Mouse (Mus musculus) lung, adult 2 months (tissue): ENCODE results near the gene Tfcp2l1. TPM values are rescaled to one million over a fixed set of nuclear protein-coding genes. Genes with fewer than 3 reads are reported as not detected.

ENCODE experiments used
- DNase-seq: peaks from one replicate; pipeline ENCODE4 v3.0.0; 2022
- H3K4me1 ChIP-seq: fragments of 200-500 bp; 2 replicates; pipeline ENCODE4 v1.6.1; 2011; ENCODE audit warnings: low read length; ENCODE audit not compliant: control insufficient read depth, insufficient read depth
- H3K4me3 ChIP-seq: fragments of 200-500 bp; replicated peaks from 2 replicates; pipeline ENCODE3; 2011; ENCODE audit warnings: low read depth, mild to moderate bottlenecking, control low read depth, low read length; ENCODE audit errors: extremely low read depth
- CTCF ChIP-seq: fragments of 200-500 bp; IDR thresholded peaks from 2 replicates; pipeline ENCODE4 v1.5.1; 2011; ENCODE audit warnings: mild to moderate bottlenecking, low read length, control low read depth; ENCODE audit not compliant: insufficient read depth
- POLR2A ChIP-seq: fragments of 200-500 bp; IDR thresholded peaks from 2 replicates; pipeline ENCODE4 v1.6.1; 2011; ENCODE audit warnings: low read depth, mild to moderate bottlenecking, control low read depth, low read length, borderline replicate concordance; ENCODE audit errors: extremely low read depth
- WGBS: fragments of 180-500 bp; shearing (Covaris S2); methylation state at CpG from one replicate; pipeline ENCODE4 v1.1.7; 2018; 5-methylcytosine and 5-hydroxymethylcytosine counted together
- polyA plus RNA-seq: library from polyadenylated mRNA; depleted of rRNA; stranded (reverse); fragments of >200 nt; gene quantifications from 2 replicates; pipeline ENCODE4 v1.2.3, GENCODE M21; 2012

Gene Tfcp2l1
- polyA plus RNA-seq, 1 experiment = 18.5 TPM

DNA sequence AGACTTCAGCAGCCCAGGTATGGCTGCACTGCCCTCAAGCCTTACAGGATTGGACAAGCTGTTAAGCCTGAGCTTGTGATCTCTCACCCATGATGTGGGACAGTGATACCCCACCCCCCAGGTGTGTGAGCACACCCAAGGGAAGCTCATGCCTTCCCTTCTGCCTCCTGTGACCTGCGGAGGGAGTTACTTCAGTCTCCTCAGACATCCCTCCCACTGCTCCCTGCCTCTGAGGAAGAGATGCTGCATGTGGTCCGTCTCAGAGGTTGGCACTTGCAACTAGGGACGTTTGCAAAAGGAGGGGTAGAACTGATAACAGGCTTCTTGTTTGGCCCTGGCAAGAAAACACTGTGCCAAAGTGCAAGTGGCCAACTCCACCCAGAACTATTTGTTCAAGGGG lies 4.9 kb upstream of the Tfcp2l1 start:
- no peak for DNase-seq
- Histone ChIP-seq H3K4me3 (no peak overlapping the region), H3K4me1 (peaks cover 2% of the 10 kb centered on the region; the same call in 1 of the 2 replicates)
- 47% methylated on average over 3 of the region's 3 CpGs for WGBS
- TF ChIP-seq POLR2A = no peak
- no peak for TF ChIP-seq CTCF

DNA sequence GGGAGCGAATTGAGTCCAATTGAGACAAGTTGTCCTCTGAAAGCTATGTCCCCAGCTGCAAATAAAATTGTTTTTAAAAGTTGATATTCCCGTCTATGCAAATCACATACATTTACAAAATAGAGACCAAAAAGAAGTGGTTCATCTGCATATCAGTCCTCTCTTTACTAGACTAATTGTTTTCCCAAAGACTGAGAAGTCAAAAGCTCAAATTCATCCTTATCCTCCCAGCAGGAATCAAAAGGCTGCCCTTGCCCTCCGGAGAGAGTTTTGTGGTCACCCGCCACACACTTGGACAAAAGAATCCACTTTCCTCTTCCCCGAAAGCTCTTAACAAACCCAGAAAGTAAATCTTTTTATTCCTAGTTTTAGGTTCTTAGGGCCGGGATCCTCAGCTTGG lies 2.3 kb upstream of the Tfcp2l1 start:
- WGBS = 61% methylated on average over 6 of the region's 6 CpGs
- Histone ChIP-seq H3K4me1 (peaks cover 2% of the 10 kb centered on the region; the same call in 1 of the 2 replicates), H3K4me3 (no peak overlapping the region)
- no peak for TF ChIP-seq POLR2A
- no peak for TF ChIP-seq CTCF
- DNase-seq = no peak

DNA sequence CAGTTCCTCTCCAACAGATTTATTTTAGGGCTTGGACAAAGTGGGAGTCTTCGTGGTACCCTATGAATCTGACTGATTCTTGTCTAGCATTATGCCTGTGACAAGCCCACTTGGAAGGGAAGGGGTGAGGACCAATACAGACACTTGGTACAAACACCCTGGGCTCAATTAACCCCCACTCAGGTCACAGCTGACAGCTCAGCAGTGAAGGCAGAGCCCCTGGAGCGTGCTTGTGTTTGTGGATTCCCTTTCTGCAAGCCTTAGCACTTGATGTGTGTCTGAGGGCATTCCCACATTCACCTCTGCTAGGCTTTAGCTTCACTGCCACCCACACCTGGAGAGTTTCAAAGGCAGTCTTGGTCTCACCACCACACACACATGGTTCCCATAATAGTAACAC lies 1.8 kb upstream of the Tfcp2l1 start:
- TF ChIP-seq POLR2A (no peak), CTCF (no peak)
- 67% methylated on average over 2 of the region's 2 CpGs for WGBS

DNA sequence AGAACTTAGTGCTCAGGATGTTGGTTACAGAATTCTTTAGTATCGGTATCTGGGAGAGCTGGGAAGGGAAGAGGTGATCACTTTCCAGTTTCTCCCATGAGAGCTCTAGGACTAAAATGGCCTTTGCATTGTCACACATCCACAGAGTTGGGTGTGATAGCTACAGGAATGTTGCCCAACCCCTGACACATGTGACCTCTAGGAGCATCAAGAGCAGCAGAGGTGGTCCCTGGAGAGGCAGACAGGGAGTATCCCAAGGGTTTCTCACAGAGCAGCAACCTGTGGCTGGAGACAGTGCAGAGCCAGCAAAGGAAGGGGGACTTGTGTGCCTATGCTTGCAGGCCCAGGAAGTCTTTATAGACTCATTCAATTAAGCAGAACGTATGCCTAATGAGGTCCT lies 1.3 kb upstream of the Tfcp2l1 start:
- 84% methylated on average over 2 of the region's 2 CpGs for WGBS
- DNase-seq = no peak
- TF ChIP-seq CTCF = no peak
- no peak for TF ChIP-seq POLR2A
- peaks cover 2% of the 10 kb centered on the region; the same call in 1 of the 2 replicates for H3K4me1 ChIP-seq
- H3K4me3 ChIP-seq = no peak overlapping the region

More for the DNA sequence above, 1.8 kb upstream of the Tfcp2l1 start:
- Histone ChIP-seq H3K4me1 (peaks cover 2% of the 10 kb centered on the region; the same call in 1 of the 2 replicates), H3K4me3 (no peak overlapping the region)
- no peak for DNase-seq

DNA sequence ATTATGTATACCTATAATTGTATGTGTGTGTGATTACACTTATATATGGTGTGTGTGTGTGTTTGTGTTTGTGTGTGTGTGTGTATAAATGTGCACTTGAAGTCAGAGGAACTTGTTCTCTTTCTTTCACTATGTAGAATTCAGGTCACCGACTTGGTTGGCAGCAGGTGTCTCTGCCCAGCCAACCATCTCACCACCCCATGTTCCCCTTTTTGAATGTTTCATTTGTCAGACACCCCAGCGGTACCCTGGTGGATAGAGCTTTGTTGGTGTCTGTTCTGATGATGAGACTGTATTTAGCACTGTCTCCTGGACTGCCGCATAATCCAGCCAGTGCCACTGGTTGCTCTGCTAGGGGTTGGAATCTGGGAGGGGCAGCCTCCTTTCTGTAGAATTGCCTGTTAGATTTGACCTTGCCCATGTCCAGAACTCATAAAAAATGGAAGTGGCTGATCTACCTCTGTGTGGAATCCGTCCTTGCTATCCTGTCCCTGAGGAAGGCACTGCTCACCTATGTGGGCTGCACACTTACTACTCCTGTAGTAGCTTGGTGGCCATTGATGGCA lies 5.8 kb downstream of the Tfcp2l1 start:
- DNase-seq = no peak
- TF ChIP-seq CTCF = no peak
- TF ChIP-seq POLR2A = no peak
- 72% methylated on average over 4 of the region's 4 CpGs for WGBS
- no peaks in the 10 kb centered on the region for H3K4me1 ChIP-seq
- no peak overlapping the region for H3K4me3 ChIP-seq

DNA sequence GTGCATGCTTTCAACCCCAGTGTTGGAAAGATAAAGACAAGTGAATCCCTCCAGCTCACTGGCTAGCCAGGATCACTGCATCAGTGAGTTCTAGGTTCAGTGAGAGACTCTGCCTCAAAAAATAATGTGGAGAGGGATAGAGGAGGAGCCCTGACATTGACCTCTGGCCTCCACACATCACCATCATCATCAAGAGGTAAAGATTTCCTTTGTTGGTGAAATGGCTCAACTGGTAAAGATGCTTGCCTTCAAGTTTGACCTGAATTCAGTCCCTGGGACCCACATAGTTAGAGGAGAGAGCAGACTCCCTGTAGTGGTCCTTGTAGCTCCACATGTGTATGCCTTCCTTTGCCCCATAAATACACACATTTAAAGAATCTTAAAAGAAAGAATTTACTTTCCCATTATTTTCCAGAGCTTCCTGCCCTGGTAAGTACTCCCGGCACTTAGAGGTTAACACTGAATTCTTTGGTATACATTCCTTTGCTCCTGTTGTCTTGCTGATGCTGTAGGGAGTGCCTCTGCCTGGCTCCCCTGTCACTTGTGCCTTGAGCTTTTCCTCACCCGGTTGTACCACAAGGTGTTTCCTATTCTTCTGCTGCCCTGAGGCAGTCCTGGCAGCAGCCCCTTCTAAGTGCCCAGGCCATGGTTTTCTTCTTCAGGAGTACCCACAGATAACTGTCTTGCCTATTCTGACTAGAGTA lies 14.7 kb downstream of the Tfcp2l1 start:
- TF ChIP-seq POLR2A (no peak), CTCF (no peak)
- WGBS = 57% methylated on average over 2 of the region's 2 CpGs
- peaks cover 2% of the 10 kb centered on the region for H3K4me1 ChIP-seq
- no peak overlapping the region for H3K4me3 ChIP-seq
- no peak for DNase-seq

DNA sequence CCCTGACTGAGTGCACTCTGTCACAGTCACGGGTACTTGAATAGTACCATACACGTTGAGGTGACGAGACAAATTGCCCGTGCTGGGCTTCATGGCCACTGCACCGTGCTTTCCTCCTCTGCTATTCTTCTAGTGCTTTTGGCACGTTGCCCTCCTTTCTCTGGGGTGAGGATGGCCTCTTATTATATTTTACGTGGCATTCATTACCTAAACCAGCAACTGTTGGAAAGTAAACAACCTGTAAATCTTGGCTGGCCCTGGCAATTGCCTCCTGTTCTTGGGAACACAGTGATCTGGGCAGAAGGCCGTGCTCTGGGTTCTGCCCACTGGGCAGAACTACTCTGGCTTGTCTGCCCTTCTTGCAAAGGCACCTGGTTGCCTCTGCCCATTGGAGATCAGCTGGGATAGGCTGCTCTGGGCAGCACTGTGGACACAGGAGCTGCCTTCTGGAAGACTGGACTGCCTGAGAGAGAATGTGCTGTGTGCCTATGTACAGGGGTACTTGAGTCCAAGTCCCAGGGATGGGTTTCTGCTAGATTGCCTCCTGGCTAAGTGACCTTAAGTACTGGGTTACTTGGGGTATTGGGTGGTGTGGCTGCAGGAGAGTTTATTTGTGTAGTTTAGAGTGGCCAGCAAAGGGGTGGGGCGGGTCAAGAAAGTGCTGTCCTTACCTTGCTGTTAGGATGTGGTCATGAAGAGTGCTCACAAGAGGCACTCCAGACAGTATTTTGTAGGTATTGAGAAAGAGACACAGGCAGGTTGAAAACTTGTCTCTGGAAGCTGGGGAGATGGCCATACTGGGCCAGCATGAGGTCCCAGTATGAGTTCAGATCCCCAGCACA lies 15.6 kb downstream of the Tfcp2l1 start:
- H3K4me3 ChIP-seq = no peak overlapping the region
- peaks cover 2% of the 10 kb centered on the region for H3K4me1 ChIP-seq
- DNase-seq = peak; percentile 49
- TF ChIP-seq CTCF (no peak), POLR2A (no peak)
- 35% methylated on average over 9 of the region's 9 CpGs for whole genome bisulfite sequencing

DNA sequence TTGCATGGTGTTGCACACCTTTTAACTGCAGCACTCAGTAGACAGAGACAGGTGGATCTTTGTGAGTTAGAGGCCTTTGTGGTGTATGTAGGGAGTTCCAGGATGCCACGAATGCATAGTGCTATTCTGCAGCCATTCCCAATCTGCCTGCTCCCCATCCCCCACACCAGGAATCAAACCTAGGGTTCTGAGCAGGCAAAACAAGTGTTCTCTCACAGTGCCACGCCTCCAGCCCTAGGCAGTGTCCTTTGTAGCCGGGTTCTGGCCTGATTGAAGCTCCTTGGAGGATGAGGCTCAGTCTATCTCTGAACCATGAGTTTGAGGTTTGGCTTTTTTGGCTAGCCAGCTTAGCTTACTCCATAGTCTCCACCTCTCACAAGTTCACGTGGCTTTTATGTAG lies 18.0 kb downstream of the Tfcp2l1 start:
- TF ChIP-seq CTCF = no peak
- no peak for TF ChIP-seq POLR2A
- Histone ChIP-seq H3K4me1 (peaks cover 12% of the 10 kb centered on the region), H3K4me3 (no peak overlapping the region)
- WGBS = 67% methylated on average over 4 of the region's 4 CpGs
- no peak for DNase-seq

DNA sequence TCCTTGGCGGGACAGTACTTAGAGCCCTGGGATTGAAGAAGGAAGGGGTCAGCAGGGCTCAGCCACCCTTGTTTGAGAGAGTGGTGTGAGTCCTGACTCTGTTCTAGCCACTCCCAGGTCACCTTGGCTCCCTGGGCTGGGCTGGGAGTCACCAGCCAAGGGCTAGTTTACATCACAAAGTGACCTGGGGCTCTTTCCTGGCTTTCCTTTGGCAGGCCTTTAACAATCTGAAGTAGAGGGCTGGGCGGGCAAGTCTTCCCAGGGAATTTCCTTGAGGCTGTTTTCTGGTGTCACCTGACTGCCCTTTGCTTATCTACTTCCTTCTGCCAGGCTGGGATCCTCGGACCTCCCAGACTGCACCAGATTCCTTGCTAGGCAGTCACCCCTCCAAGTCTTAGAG lies 20.3 kb downstream of the Tfcp2l1 start:
- 42% methylated on average over 3 of the region's 3 CpGs for WGBS
- DNase-seq = peak; percentile 37
- TF ChIP-seq CTCF = no peak
- TF ChIP-seq POLR2A = no peak
- no peak overlapping the region for H3K4me3 ChIP-seq
- peaks cover 12% of the 10 kb centered on the region for H3K4me1 ChIP-seq
